Mouse (Mus musculus): Measurements from ENCODE around the gene Rps6ka2. TPM values are rescaled to one million over a fixed set of nuclear protein-coding genes. Genes with fewer than 3 reads are reported as not detected.

The Rps6ka2 gene
- polyA plus RNA-seq, 2 experiments = 12.1 to 13.8 TPM

GRCm38 (mm10) chr17:7270506-7270905, 100.6 kb downstream of the Rps6ka2 start:
- Histone ChIP-seq H3K27ac (replicated peaks; ENCODE audit: low read depth, low read length) (no peak overlapping the region), H3K27me3 (ENCODE audit: control insufficient read depth, insufficient read depth, low read length) (no peaks in the 10 kb centered on the region), H3K36me3 (ENCODE audit: control insufficient read depth, insufficient read depth, low read length) (no peaks in the 10 kb centered on the region), H3K4me2 (replicated peaks; ENCODE audit: low read depth, low read length, severe bottlenecking) (no peak overlapping the region), H3K4me3 (replicated peaks; ENCODE audit: low read length) (no peak overlapping the region), H3K9ac (ENCODE audit: low read depth, low read length, severe bottlenecking) (no peak overlapping the region), H3K4me1 (ENCODE audit: control insufficient read depth, insufficient read depth, low read length) (peaks cover 4% of the 10 kb centered on the region; the same call in 1 of the 2 replicates), H3K9me3 (ENCODE audit: control insufficient read depth, low read length) (no peaks in the 10 kb centered on the region)
- DNase-seq (ENCODE audit: low spot score) (peak; percentile 12), ATAC-seq (ENCODE audit: low FRiP score, low read depth) (no peak)
- TF ChIP-seq POLR2A (IDR thresholded peaks at IDR 0.05; ENCODE audit: borderline replicate concordance, extremely low read depth, insufficient read depth, insufficient read length) = no peak
- 45% methylated on average over 8 of the region's 8 CpGs for WGBS

- H3K9me3 ChIP-seq (ENCODE audit: control insufficient read depth, low read length) = no peaks in the 10 kb centered on the region
- peak; percentile 89 for ATAC-seq (ENCODE audit: low FRiP score, low read depth)
- WGBS = 53% methylated on average over 10 of the region's 10 CpGs
- no peak for TF ChIP-seq POLR2A (IDR thresholded peaks at IDR 0.05; ENCODE audit: borderline replicate concordance, extremely low read depth, insufficient read depth, insufficient read length)
- peak; percentile 54 for DNase-seq (ENCODE audit: low spot score)
- no peak overlapping the region for H3K4me2 ChIP-seq (replicated peaks; ENCODE audit: low read depth, low read length, severe bottlenecking)
- no peaks in the 10 kb centered on the region for H3K4me1 ChIP-seq (ENCODE audit: control insufficient read depth, insufficient read depth, low read length)
- no peaks in the 10 kb centered on the region for H3K27me3 ChIP-seq (ENCODE audit: control insufficient read depth, insufficient read depth, low read length)
- no peaks in the 10 kb centered on the region for H3K36me3 ChIP-seq (ENCODE audit: control insufficient read depth, insufficient read depth, low read length)
- H3K4me3 ChIP-seq (replicated peaks; ENCODE audit: low read length) = no peak overlapping the region
- no peak overlapping the region for H3K27ac ChIP-seq (replicated peaks; ENCODE audit: low read depth, low read length)
- H3K9ac ChIP-seq (ENCODE audit: low read depth, low read length, severe bottlenecking) = no peak overlapping the region
Measured at GRCm38 (mm10) chr17:7271522-7272134, 101.7 kb downstream of the Rps6ka2 start.

GRCm38 (mm10) chr17:7273054-7273453, 103.1 kb downstream of the Rps6ka2 start:
- no peak for TF ChIP-seq POLR2A (IDR thresholded peaks at IDR 0.05; ENCODE audit: borderline replicate concordance, extremely low read depth, insufficient read depth, insufficient read length)
- no peak for DNase-seq (ENCODE audit: low spot score)
- WGBS = 57% methylated on average over 9 of the region's 9 CpGs
- no peaks in the 10 kb centered on the region for H3K4me1 ChIP-seq (ENCODE audit: control insufficient read depth, insufficient read depth, low read length)
- no peak overlapping the region for H3K27ac ChIP-seq (replicated peaks; ENCODE audit: low read depth, low read length)
- no peak for ATAC-seq (ENCODE audit: low FRiP score, low read depth)
- no peak overlapping the region for H3K9ac ChIP-seq (ENCODE audit: low read depth, low read length, severe bottlenecking)
- peaks cover 2% of the 10 kb centered on the region; the same call in 1 of the 2 replicates for H3K36me3 ChIP-seq (ENCODE audit: control insufficient read depth, insufficient read depth, low read length)
- H3K4me2 ChIP-seq (replicated peaks; ENCODE audit: low read depth, low read length, severe bottlenecking) = no peak overlapping the region
- no peak overlapping the region for H3K4me3 ChIP-seq (replicated peaks; ENCODE audit: low read length)
- no peaks in the 10 kb centered on the region for H3K27me3 ChIP-seq (ENCODE audit: control insufficient read depth, insufficient read depth, low read length)
- no peaks in the 10 kb centered on the region for H3K9me3 ChIP-seq (ENCODE audit: control insufficient read depth, low read length)

- no peaks in the 10 kb centered on the region for H3K9me3 ChIP-seq (ENCODE audit: control insufficient read depth, low read length)
- TF ChIP-seq POLR2A (IDR thresholded peaks at IDR 0.05; ENCODE audit: borderline replicate concordance, extremely low read depth, insufficient read depth, insufficient read length) = no peak
- no peak overlapping the region for H3K4me2 ChIP-seq (replicated peaks; ENCODE audit: low read depth, low read length, severe bottlenecking)
- no peaks in the 10 kb centered on the region for H3K4me1 ChIP-seq (ENCODE audit: control insufficient read depth, insufficient read depth, low read length)
- H3K27ac ChIP-seq (replicated peaks; ENCODE audit: low read depth, low read length) = no peak overlapping the region
- ATAC-seq (ENCODE audit: low FRiP score, low read depth) (no peak), DNase-seq (ENCODE audit: low spot score) (no peak)
- H3K36me3 ChIP-seq (ENCODE audit: control insufficient read depth, insufficient read depth, low read length) = peaks cover 6% of the 10 kb centered on the region; the same call in 1 of the 2 replicates
- H3K4me3 ChIP-seq (replicated peaks; ENCODE audit: low read length) = no peak overlapping the region
- no peaks in the 10 kb centered on the region for H3K27me3 ChIP-seq (ENCODE audit: control insufficient read depth, insufficient read depth, low read length)
- 90% methylated on average over 10 of the region's 10 CpGs for WGBS
- H3K9ac ChIP-seq (ENCODE audit: low read depth, low read length, severe bottlenecking) = no peak overlapping the region
Measured at GRCm38 (mm10) chr17:7273785-7274184, 103.9 kb downstream of the Rps6ka2 start.

- DNase-seq (ENCODE audit: low spot score) = no peak
- no peak for TF ChIP-seq POLR2A (IDR thresholded peaks at IDR 0.05; ENCODE audit: borderline replicate concordance, extremely low read depth, insufficient read depth, insufficient read length)
- Histone ChIP-seq H3K9ac (ENCODE audit: low read depth, low read length, severe bottlenecking) (no peak overlapping the region), H3K9me3 (ENCODE audit: control insufficient read depth, low read length) (no peaks in the 10 kb centered on the region), H3K4me3 (replicated peaks; ENCODE audit: low read length) (no peak overlapping the region), H3K27ac (replicated peaks; ENCODE audit: low read depth, low read length) (no peak overlapping the region), H3K4me1 (ENCODE audit: control insufficient read depth, insufficient read depth, low read length) (no peaks in the 10 kb centered on the region), H3K4me2 (replicated peaks; ENCODE audit: low read depth, low read length, severe bottlenecking) (no peak overlapping the region), H3K36me3 (ENCODE audit: control insufficient read depth, insufficient read depth, low read length) (peaks cover 19% of the 10 kb centered on the region), H3K27me3 (ENCODE audit: control insufficient read depth, insufficient read depth, low read length) (no peaks in the 10 kb centered on the region)
- no peak for ATAC-seq (ENCODE audit: low FRiP score, low read depth)
- 93% methylated on average over 15 of the region's 15 CpGs for WGBS
Measured at GRCm38 (mm10) chr17:7278702-7279242, 108.9 kb downstream of the Rps6ka2 start.
